Mouse (Mus musculus) left cerebral cortex, adult 2 months (tissue): ENCODE results near the gene Ywhah. TPM values are rescaled to one million over a fixed set of nuclear protein-coding genes. Genes with fewer than 3 reads are reported as not detected.
"Not testable (repeated sequence)": the region's sequence is repeated elsewhere in the genome, so short reads cannot be mapped to it uniquely, and the experiment has no call there.

ENCODE experiments used
- DNase-seq, 2 experiments: peaks; one replicate each; pipeline ENCODE4 v3.0.0; 2021 to 2022; ENCODE audit warnings: low spot score in 2 of 2, mixed read lengths in 1 of 2; ENCODE audit errors: extremely low spot score in 1 of 2
- H3K27ac ChIP-seq: fragments of 200-600 bp; 2 replicates; pipeline ENCODE4 v1.8.1; 2022
- H3K4me3 ChIP-seq: fragments of 200-600 bp; 2 replicates; pipeline ENCODE4 v1.8.1; 2022
- CTCF ChIP-seq: fragments of 200-600 bp; IDR thresholded peaks from 2 replicates; pipeline ENCODE4 v1.8.1; 2022; ENCODE audit warnings: antibody characterized with exemption, mild to moderate bottlenecking, moderate library complexity
- intact Hi-C: fragments of 180-260 bp; cut with DNase I; formaldehyde crosslinking; loops from one replicate; pipeline ENCODE4 v1.15.1; 2025
- total RNA-seq, 2 experiments: library from RNA; stranded (reverse); gene quantifications; 2 replicates each; pipeline ENCODE4 v1.2.3; 2021

Ywhah gene
- total RNA-seq, 2 experiments from 2014 or later = 1,061 to 1,220 TPM

DNA sequence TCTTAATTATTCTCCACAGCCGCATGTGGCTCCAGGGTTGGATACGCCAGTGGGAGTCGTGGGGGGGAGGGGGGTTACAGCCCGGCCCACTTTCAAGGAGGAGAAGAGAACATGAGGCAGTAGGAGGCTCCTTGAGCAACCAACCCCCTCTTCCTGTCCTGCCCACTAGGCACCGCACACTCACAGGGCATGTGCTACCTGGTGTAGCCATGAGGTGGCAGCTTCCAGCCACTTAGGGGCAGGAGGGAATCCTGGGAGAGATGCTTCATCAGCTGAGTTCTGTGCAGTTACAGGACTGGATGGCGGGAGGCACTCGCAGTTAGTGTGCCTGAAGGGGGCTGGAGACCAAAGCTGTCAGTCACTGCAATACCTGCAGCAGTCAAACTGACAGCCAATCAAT lies 15.5 kb downstream of the Ywhah start:
- no peak overlapping the region for H3K4me3 ChIP-seq
- DNase-seq = no peak
- TF ChIP-seq CTCF = peak; percentile 18; the same call in 1 of the 2 replicates
- intact Hi-C loops = loop anchor here (5.0 to 10.0 kb wide), 3 partner anchors 102 to 289 kb away; partner anchors contain the start of gene Depdc5
- H3K27ac ChIP-seq = no peak overlapping the region

DNA sequence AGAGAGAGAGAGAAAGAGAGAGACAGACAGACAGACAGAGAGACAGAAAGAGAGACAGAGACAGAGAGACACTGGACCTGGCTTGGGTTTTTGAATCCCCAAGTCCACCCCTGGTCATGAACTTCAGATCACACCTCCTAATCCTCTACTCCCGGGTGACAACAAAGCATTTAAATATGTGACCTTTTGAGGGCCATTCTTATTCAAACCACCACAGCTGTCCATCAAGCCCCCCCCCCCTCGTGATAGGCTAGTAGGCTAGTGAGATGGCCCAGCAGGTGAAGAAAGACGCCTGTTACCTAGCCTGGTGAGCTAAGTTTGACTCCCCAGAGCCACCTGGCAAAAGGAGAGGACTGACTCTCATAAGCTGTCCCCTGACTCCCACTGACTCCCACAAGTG lies 16.3 kb downstream of the Ywhah start:
- no peak overlapping the region for H3K27ac ChIP-seq
- H3K4me3 ChIP-seq = no peak overlapping the region
- intact Hi-C loops = loop anchor here (5.0 to 10.0 kb wide), 4 partner anchors 103 to 323 kb away; partner anchors contain the start of gene Depdc5
- no peak for TF ChIP-seq CTCF
- DNase-seq = no peak

DNA sequence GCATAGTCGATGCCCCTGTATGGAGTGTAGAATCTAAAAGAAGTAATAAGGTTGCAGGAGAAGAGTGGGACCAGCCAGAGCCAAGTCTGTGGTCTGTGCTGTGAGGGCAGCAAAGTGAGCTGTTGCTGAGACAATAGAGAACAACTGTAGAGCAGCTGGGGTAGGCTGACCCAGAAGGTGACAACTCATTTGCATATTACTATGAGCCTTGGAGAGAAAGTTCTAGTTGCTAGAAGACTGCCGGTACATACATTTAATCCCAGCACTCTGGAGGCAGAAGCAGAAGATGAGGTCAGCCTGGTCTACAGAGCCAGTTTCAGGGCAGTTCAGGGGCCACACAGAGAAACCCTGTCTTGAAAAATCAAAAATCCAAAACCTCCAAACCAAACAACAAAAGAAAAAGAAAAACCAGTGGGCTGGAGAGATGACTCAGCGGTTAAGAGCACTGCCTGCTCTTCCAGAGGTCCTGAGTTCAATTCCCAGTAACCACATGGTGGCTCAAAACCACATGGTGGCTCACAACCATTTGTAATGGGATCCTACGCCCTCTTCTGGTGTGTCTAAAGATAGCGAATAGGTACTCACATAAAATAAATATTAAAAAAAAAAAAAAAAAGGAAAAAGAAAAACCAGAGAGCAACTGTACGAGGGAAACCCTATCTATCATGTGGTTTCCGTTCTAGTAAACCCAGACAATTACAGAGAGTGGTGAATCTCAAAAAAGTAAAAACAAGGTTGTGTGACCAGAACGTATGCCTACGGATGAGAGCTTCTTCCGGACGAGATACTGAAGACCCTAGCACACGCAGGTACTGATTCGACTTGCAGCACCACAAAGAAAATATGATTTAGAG lies 20.3 kb downstream of the Ywhah start:
- Histone ChIP-seq H3K27ac (no peak overlapping the region), H3K4me3 (peak overlapping the region; percentile 27)
- TF ChIP-seq CTCF = no peak
- no peak for DNase-seq
- intact Hi-C loops = loop anchor here (1.0 to 10.0 kb wide), 3 partner anchors 104 to 327 kb away; no protein-coding TSS in a partner anchor

DNA sequence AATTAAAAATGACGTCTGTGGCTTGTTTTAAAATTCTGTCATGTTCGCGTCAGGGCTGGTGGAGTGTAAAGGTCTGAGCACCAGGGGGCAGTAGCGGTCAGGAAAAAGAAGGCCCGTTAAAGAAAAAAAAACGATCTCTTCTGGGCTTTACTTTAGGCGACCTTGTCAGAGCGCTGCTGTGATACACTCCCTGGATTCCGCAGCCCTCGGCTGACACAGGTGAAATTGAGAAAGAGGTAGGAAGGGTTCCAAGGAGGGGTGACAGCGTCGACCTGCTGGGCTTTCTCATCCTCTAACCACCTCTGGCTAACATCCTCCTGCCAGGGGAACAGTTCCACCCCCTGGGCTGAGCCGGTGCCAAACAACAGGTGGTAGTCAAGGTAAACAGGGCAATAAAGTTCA lies 20.9 kb downstream of the Ywhah start:
- Histone ChIP-seq H3K4me3 (peak overlapping the region; percentile 27), H3K27ac (no peak overlapping the region)
- intact Hi-C loops = loop anchor here (1.0 to 10.0 kb wide), 3 partner anchors 104 to 327 kb away; no protein-coding TSS in a partner anchor
- DNase-seq = peak; percentile 55 to 69
- peak; percentile 74 for TF ChIP-seq CTCF

DNA sequence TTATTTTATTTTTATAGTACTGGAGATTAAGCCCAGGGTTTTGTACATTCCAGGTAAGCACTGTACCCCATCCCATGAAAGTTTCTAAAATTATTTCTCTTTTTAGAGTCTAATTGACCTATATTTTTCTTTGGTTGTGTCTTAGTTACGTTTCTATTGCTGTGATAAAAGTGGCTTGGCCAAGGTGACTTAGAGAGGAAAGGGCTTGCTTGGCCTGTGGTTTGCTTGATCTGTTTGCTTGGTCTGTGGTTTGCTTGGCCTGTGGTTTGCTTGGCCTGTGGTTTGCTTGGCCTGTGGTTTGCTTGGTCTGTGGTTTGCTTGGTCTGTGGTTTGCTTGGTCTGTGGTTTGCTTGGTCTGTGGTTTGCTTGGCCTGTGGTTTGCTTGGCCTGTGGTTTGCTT lies 22.1 kb downstream of the Ywhah start:
- H3K4me3 ChIP-seq, DNase-seq, intact Hi-C loops, H3K27ac ChIP-seq: not testable (repeated sequence)

DNA sequence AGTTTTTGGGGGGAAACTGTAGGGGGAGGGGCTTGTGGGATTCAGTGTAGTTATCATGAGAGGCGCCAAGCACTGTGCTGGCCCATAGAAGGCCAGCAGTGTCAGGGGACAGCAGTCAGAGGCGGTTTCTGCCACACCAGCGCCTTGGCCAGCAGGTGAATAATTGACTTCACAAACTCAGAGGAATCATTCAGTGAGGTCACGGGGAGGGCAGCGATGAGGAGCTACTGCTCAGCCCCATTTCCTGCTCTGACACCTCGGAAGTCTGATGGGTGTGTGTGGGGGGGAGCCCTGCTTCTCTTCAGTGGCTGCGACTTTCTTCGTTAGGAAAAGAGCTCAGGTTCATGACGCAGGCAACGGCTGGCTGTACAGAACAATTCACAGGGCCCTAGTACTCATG lies 24.8 kb downstream of the Ywhah start:
- no peak for TF ChIP-seq CTCF
- no peak overlapping the region for H3K4me3 ChIP-seq
- no peak for DNase-seq
- intact Hi-C loops = no loop called here
- no peak overlapping the region for H3K27ac ChIP-seq

DNA sequence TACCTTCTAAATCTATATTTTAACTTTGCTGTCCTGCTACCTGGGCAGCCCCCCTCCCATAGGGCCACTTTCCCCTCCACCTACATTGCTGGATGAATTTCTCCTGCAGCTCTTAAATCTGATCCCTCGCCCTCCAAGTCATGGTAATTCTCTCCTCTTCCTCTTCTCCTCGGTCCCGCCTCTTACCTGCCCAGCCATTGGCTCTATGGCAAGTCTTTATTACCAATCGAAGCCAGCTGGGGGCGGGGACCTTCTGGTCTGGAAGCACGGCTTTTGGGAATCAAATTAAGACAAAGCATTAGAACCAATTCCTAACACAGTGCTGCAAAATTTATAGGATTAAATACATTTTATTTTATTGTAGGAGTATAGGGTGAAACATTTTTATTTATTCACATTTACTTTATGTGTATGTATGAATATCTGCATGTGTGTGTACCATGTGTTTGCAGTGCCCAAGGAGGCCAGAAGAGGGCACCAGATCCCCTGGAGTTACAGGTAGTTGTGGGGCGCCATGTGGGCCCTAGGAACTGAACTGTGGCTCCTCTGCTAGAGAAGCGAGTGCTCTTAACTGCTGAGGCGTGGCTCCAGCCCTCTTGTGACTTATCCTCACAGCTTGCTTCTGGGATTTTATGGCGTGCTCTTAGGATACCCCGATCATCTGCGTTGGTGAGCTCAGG lies 26.2 kb downstream of the Ywhah start:
- Histone ChIP-seq H3K4me3 (no peak overlapping the region), H3K27ac (no peak overlapping the region)
- intact Hi-C loops = no loop called here
- no peak for TF ChIP-seq CTCF
- no peak for DNase-seq

DNA sequence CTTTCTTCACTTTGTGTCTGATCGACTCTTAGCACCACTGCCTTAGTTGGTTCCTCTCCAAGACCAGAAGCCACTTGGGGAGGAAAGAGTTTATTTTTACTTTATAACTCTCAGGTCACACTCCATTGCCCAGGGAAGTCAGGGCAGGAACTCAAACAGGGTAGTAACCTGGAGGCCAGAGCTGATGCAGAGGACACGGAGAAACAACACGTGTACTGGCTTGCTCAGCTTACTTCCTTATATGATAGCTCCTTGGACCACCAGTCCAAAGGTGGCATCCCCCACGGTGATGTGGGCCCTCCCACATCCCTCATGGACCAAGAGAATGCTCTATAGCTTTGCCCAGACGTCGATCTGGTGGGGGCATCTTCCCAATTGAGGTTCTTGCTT lies 26.7 kb downstream of the Ywhah start:
- no peak overlapping the region for H3K4me3 ChIP-seq
- intact Hi-C loops = no loop called here
- no peak for TF ChIP-seq CTCF
- H3K27ac ChIP-seq = no peak overlapping the region
- no peak for DNase-seq

DNA sequence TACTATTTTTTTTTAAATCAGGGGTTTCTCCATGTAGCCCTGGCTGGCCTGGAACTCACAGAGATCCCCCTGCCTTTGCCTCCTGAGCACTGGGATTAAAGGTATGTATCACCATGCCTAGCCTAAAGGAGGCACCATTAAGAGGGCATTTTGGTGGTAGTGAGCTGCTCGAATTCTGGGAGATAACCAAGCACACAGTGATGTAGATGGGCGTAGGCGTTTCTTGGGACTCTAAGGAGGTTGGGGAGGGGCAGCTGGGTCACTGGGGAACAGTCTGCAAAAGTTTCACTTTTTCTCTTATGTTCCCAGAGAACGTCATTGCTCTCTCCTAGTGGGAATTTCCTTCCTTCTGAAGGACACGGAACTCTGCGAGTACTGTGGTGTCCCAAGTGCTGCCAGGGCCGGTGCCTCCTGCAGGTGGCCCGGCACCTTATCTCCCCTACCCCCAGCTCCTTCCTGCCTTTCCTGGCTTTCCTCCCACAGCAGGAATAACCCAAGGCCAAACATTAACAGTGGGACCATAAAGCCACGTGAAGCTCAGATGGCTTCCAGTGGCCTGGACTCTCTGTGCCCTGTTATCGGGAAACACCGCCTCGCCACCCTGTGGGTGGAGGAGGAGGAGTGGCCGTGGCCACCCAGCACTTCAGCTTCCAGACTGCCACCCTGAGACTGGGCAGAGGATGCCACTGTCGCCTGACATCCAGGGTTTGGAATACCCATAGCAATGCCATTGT lies 34.4 kb downstream of the Ywhah start:
- intact Hi-C loops = no loop called here
- H3K4me3 ChIP-seq = no peak overlapping the region
- TF ChIP-seq CTCF = no peak
- no peak for DNase-seq
- no peak overlapping the region for H3K27ac ChIP-seq

DNA sequence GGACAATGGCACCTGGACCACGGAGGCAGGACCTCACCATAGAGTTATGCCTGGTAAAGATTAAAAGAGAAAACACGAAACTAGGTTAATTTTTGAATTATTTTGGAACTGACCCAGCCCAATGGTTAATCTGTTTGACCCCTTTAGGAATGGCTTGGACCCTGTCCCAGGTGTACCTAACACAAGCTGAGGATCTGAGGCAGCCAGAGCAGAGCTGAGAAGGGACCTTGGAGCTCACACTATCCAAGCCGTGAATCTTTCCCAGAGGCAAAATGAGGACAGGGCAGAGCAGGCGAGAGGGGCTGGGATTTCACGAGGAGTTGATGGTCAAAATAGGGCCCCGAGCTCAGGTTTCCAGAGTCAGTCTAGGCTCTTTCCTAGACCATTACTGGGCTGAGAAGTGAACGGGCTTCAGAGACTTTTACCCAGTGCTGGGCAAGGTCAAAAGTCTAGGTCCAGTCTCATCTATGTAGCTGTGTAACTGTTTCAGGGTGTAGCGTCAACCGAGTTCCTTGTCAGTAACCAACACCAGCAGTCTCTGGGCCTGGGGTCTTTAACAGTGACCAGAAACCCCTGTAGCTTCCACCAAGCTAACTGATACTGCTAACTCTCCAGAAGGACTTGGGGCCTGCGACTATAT lies 37.6 kb downstream of the Ywhah start:
- intact Hi-C loops = no loop called here
- DNase-seq = no peak
- H3K27ac ChIP-seq = no peak overlapping the region
- no peak for TF ChIP-seq CTCF
- no peak overlapping the region for H3K4me3 ChIP-seq

DNA sequence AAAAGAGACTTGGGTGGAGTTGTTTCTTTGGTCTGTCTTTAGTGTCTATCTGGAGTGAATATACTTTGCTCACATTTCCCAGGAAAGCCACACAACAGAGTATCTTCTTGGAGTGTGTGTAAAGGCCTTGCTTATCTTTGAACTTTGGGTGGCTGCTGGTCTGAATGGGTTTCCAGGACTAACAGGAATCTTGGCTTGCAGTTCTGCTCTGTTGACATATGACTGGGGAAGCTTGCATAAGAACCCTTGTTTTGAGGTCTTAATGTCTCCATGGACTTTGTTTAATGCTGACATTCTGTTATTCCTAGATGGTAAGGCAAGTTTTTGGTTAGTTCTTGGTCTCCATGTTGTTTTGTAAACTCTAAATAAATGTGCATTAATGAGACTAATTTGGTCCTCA lies 51.5 kb downstream of the Ywhah start:
- no peak for TF ChIP-seq CTCF
- DNase-seq = no peak
- no peak overlapping the region for H3K27ac ChIP-seq
- no peak overlapping the region for H3K4me3 ChIP-seq
- intact Hi-C loops = no loop called here
